Mouse (Mus musculus) G1E (cell line): ENCODE data around the gene Rnd1. TPM values are rescaled to one million over a fixed set of nuclear protein-coding genes. Genes with fewer than 3 reads are reported as not detected.

Experiments used
- ATAC-seq: 2 replicates; pipeline ENCODE4 v1.8.0; 2016; ENCODE audit warnings: mild to moderate bottlenecking; ENCODE audit not compliant: insufficient number of reproducible peaks, poor library complexity, low FRiP score, severe bottlenecking; ENCODE audit errors: extremely low read depth
- DNase-seq: peaks from one replicate; pipeline ENCODE4 v3.0.0; 2012; ENCODE audit warnings: low spot score
- H3K27me3 ChIP-seq: 2 replicates; pipeline ENCODE4 v1.6.1; 2012; ENCODE audit warnings: mild to moderate bottlenecking, low read length, inconsistent platforms; ENCODE audit not compliant: insufficient read depth
- H3K36me3 ChIP-seq: replicated peaks from 2 replicates; pipeline ENCODE3; 2012; ENCODE audit warnings: mild to moderate bottlenecking, inconsistent platforms
- H3K4me1 ChIP-seq: 2 replicates; pipeline ENCODE4 v1.6.1; 2012; ENCODE audit warnings: low read depth, low read length, inconsistent platforms, mixed read lengths; ENCODE audit not compliant: insufficient read depth
- H3K4me3 ChIP-seq: 2 replicates; pipeline ENCODE4 v1.5.1; 2012; ENCODE audit warnings: low read depth, mild to moderate bottlenecking, inconsistent platforms, low read length, moderate library complexity, mixed read lengths
- H3K9me3 ChIP-seq: replicated peaks from 2 replicates; pipeline ENCODE4 v1.6.1; 2012; ENCODE audit warnings: inconsistent platforms
- CTCF ChIP-seq: IDR thresholded peaks from 2 replicates; pipeline ENCODE4 v1.5.1; 2012; ENCODE audit warnings: low read depth, low read length, inconsistent platforms, mixed read lengths
- GATA1 ChIP-seq: IDR thresholded peaks from 2 replicates; pipeline ENCODE4 v1.6.1; 2012; ENCODE audit warnings: borderline replicate concordance, low read length, inconsistent platforms, mixed read lengths
- GATA2 ChIP-seq: IDR thresholded peaks from 2 replicates; pipeline ENCODE4 v1.6.1; 2012; ENCODE audit warnings: low read depth, low read length, inconsistent platforms, borderline replicate concordance
- POLR2AphosphoS5 ChIP-seq: IDR thresholded peaks from 2 replicates; pipeline ENCODE4 v1.6.1; 2012; ENCODE audit warnings: low read depth, low read length, inconsistent platforms; ENCODE audit not compliant: insufficient replicate concordance
- TAL1 ChIP-seq: conservative IDR thresholded peaks from 2 replicates; pipeline ENCODE4 v1.6.1; 2012; ENCODE audit warnings: low read depth, low read length, inconsistent platforms, mixed read lengths
- polyA plus RNA-seq: library from polyadenylated mRNA; stranded (reverse); fragments of >175 nt; gene quantifications from 2 replicates; pipeline ENCODE4 v1.2.3, GENCODE M21; 2012
- total RNA-seq, 2 experiments: library from RNA; stranded (forward) in 1 of 2; stranded (reverse) in 1 of 2; fragments of 200-1000 nt in 1 of 2; fragments of >200 nt in 1 of 2; fragmentation: Nextera tagmentation in 1 of 2; gene quantifications; 2 replicates each; pipeline ENCODE4 v1.2.3; 2014 to 2017

The Rnd1 gene
- total RNA-seq (2014; fragmentation: Nextera tagmentation) (3.2 and 3.3 TPM in 2 replicates), total RNA-seq (2017) (1.2 and 1.5 TPM in 2 replicates), polyA plus RNA-seq (1.0 and 1.1 TPM in 2 replicates)

- Histone ChIP-seq H3K27me3 (peaks cover 26% of the 10 kb centered on the region), H3K9me3 (no peaks in the 10 kb centered on the region), H3K4me1 (peaks cover 89% of the 10 kb centered on the region), H3K4me3 (peak within 1 kb of the TSS; percentile 76), H3K36me3 (peaks cover 30% of the 10 kb centered on the region)
- TF ChIP-seq GATA1 (no peak), TAL1 (no peak), GATA2 (no peak), POLR2AphosphoS5 (peak; percentile 88), CTCF (no peak)
- DNase-seq (peak; percentile 95), ATAC-seq (peak; percentile 97)
Observed at GRCm38 (mm10) chr15:98676940-98677728, at the start of gene Rnd1. Gene Rnd1 (minus strand): TSS chr15:98677461.

- peaks cover 4% of the 10 kb centered on the region; the same call in 1 of the 2 replicates for H3K27me3 ChIP-seq
- H3K9me3 ChIP-seq, result no peaks in the 10 kb centered on the region
- H3K4me1 ChIP-seq, result peaks cover 52% of the 10 kb centered on the region
- DNase-seq (no peak), ATAC-seq (no peak)
- H3K36me3 ChIP-seq, result peaks cover 25% of the 10 kb centered on the region
- no peak for TF ChIP-seq CTCF
- no peak for TF ChIP-seq TAL1
- TF ChIP-seq POLR2AphosphoS5, result no peak
- no peak for TF ChIP-seq GATA2
- TF ChIP-seq GATA1, result no peak
- peak overlapping the region; percentile 76 for H3K4me3 ChIP-seq
Observed at GRCm38 (mm10) chr15:98726746-98727145, 49.5 kb upstream of the Rnd1 start.

- Histone ChIP-seq H3K27me3 (peaks cover 4% of the 10 kb centered on the region; the same call in 1 of the 2 replicates), H3K36me3 (peaks cover 25% of the 10 kb centered on the region), H3K4me1 (peaks cover 50% of the 10 kb centered on the region), H3K4me3 (peak overlapping the region; percentile 76; the same call in 1 of the 2 replicates), H3K9me3 (no peaks in the 10 kb centered on the region)
- no peak for TF ChIP-seq CTCF
- TF ChIP-seq GATA2, result no peak
- TF ChIP-seq POLR2AphosphoS5, result no peak
- TF ChIP-seq GATA1, result no peak
- DNase-seq (no peak), ATAC-seq (no peak)
Observed at GRCm38 (mm10) chr15:98726079-98726478, 48.8 kb upstream of the Rnd1 start.

GRCm38 (mm10) chr15:98724441-98724840, 47.2 kb upstream of the Rnd1 start:
- Histone ChIP-seq H3K4me1 (peaks cover 42% of the 10 kb centered on the region), H3K27me3 (peaks cover 9% of the 10 kb centered on the region; the same call in 1 of the 2 replicates), H3K36me3 (peaks cover 25% of the 10 kb centered on the region), H3K4me3 (no peak overlapping the region), H3K9me3 (no peaks in the 10 kb centered on the region)
- TF ChIP-seq POLR2AphosphoS5, result no peak
- TF ChIP-seq TAL1, result no peak
- no peak for TF ChIP-seq GATA2
- no peak for TF ChIP-seq GATA1
- no peak for TF ChIP-seq CTCF
- ATAC-seq (no peak), DNase-seq (no peak)

DNA sequence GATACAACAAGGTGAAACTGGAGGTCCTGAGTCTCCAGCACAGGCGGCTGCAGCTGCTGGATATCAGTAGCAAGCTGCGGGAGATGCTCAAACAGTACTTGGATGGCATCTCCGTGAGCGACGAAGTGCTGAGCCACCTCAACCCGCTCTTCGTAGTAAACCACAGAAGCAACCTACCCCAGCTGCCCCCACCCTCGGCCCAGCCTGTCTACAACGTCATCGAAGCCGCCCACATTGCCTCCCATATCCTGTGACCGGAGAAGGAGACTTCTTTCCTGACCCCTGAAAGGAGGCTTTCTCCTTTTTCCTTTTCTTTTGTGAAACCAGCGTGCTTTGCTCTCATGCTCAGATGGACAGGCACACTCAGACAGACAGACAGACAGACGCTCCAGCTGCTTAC, 45.6 kb upstream of the Rnd1 start:
- ATAC-seq (no peak), DNase-seq (no peak)
- no peaks in the 10 kb centered on the region for H3K9me3 ChIP-seq
- H3K4me1 ChIP-seq, result peaks cover 38% of the 10 kb centered on the region
- TF ChIP-seq GATA1 (no peak), TAL1 (no peak), POLR2AphosphoS5 (no peak), GATA2 (no peak), CTCF (no peak)
- peaks cover 25% of the 10 kb centered on the region for H3K36me3 ChIP-seq
- H3K27me3 ChIP-seq, result peaks cover 16% of the 10 kb centered on the region
- no peak overlapping the region for H3K4me3 ChIP-seq

GRCm38 (mm10) chr15:98722191-98722590, 44.9 kb upstream of the Rnd1 start:
- H3K4me1 ChIP-seq, result peaks cover 35% of the 10 kb centered on the region
- ATAC-seq (no peak), DNase-seq (no peak)
- peaks cover 20% of the 10 kb centered on the region for H3K27me3 ChIP-seq
- no peaks in the 10 kb centered on the region for H3K9me3 ChIP-seq
- H3K4me3 ChIP-seq, result no peak overlapping the region
- H3K36me3 ChIP-seq, result peaks cover 25% of the 10 kb centered on the region
- no peak for TF ChIP-seq GATA2
- TF ChIP-seq CTCF, result no peak
- TF ChIP-seq GATA1, result no peak
- TF ChIP-seq TAL1, result no peak
- no peak for TF ChIP-seq POLR2AphosphoS5
